21 mouse cellular contexts compared by ENCODE assay signal in genomic region chr13:80418480-80419183, GRCm38 (mm10).
DNase-seq lines count a peak whose midpoint lies in the region; ATAC-seq lines count a peak whose summit lies in the region.
"Had no signal": no experiment of that assay in that cellular context is flagged by ENCODE, and none has a peak within 500 bp of the region (broad histone marks: within the 10 kb centered on the region; RNA-seq: fewer than 3 reads in every experiment).

No protein-coding gene starts in this region.

- H3K36me3 ChIP-seq in embryonic facial prominence, embryonic 14.5 days (ENCODE audit: control insufficient read depth, insufficient read depth, low read length), result no peaks in the 10 kb centered on the region
- H3K36me3 ChIP-seq in embryonic facial prominence, embryonic 10.5 days (replicated peaks), result no peaks in the 10 kb centered on the region
- no peaks in the 10 kb centered on the region for H3K36me3 ChIP-seq in kidney, embryonic 14.5 days (ENCODE audit: control insufficient read depth, insufficient read depth, low read length)

- H3K27me3 ChIP-seq in embryonic facial prominence, embryonic 14.5 days (replicated peaks; ENCODE audit: control insufficient read depth, insufficient read depth, low read length), result no peaks in the 10 kb centered on the region
- H3K27me3 ChIP-seq in embryonic facial prominence, embryonic 10.5 days (replicated peaks; ENCODE audit: low read depth, poor library complexity, severe bottlenecking), result no peaks in the 10 kb centered on the region
- H3K27me3 ChIP-seq in kidney, embryonic 14.5 days (ENCODE audit: control insufficient read depth, insufficient read depth, low read length), result no peaks in the 10 kb centered on the region
- H3K27me3 ChIP-seq: megakaryocyte, embryonic 14.5 days had no signal

- intact Hi-C loops in left cerebral cortex, postnatal 4 days (cut with DNase I), result no loop called here
- intact Hi-C loops in left cerebral cortex, postnatal 36 days (cut with DNase I), result no loop called here
- intact Hi-C loops in gastrocnemius, postnatal 36 days (cut with DNase I), result no loop called here

- H3K27ac ChIP-seq in embryonic facial prominence, embryonic 14.5 days (replicated peaks; ENCODE audit: low read depth, low read length), result no peak overlapping the region
- H3K27ac ChIP-seq in embryonic facial prominence, embryonic 10.5 days (replicated peaks), result no peak overlapping the region
- H3K27ac ChIP-seq in kidney, embryonic 14.5 days (ENCODE audit: low read depth, low read length), result no peak overlapping the region

- no peaks in the 10 kb centered on the region for H3K4me1 ChIP-seq in embryonic facial prominence, embryonic 14.5 days (ENCODE audit: control insufficient read depth, insufficient read depth, low read length)
- no peaks in the 10 kb centered on the region for H3K4me1 ChIP-seq in embryonic facial prominence, embryonic 10.5 days
- H3K4me1 ChIP-seq in kidney, embryonic 14.5 days (ENCODE audit: control insufficient read depth, insufficient read depth, low read length), result no peaks in the 10 kb centered on the region
- H3K4me1 ChIP-seq: megakaryocyte, embryonic 14.5 days had no signal

- WGBS in embryonic facial prominence, embryonic 14.5 days, result 50% methylated on average over 3 of the region's 3 CpGs
- 73% methylated on average over 3 of the region's 3 CpGs for WGBS in embryonic facial prominence, embryonic 10.5 days
- WGBS in kidney, embryonic 14.5 days, result 52% methylated on average over 3 of the region's 3 CpGs

- H3K9me3 ChIP-seq in embryonic facial prominence, embryonic 14.5 days (ENCODE audit: control insufficient read depth, low read length), result no peaks in the 10 kb centered on the region
- no peaks in the 10 kb centered on the region for H3K9me3 ChIP-seq in embryonic facial prominence, embryonic 10.5 days
- H3K9me3 ChIP-seq in kidney, embryonic 14.5 days (ENCODE audit: control insufficient read depth, low read length), result no peaks in the 10 kb centered on the region
- H3K9me3 ChIP-seq: megakaryocyte, embryonic 14.5 days had no signal

- H3K4me2 ChIP-seq in embryonic facial prominence, embryonic 14.5 days (ENCODE audit: low read depth, low read length), result no peak overlapping the region
- no peak overlapping the region for H3K4me2 ChIP-seq in kidney, embryonic 14.5 days (replicated peaks; ENCODE audit: low read depth, low read length)
- H3K4me2 ChIP-seq: liver, embryonic 11.5 days had no signal

- no peak overlapping the region for H3K9ac ChIP-seq in embryonic facial prominence, embryonic 14.5 days (ENCODE audit: low read depth, low read length)
- H3K9ac ChIP-seq in kidney, embryonic 14.5 days (ENCODE audit: low read depth, low read length), result no peak overlapping the region

- DNase-seq in embryonic facial prominence, embryonic 14.5 days (ENCODE audit: low spot score), result peak; percentile 17
- DNase-seq in embryonic facial prominence, embryonic 10.5 days (ENCODE audit: low spot score), result no peak
- peak; percentile 5 for DNase-seq in left cerebral cortex, adult 11 months (ENCODE audit: low spot score)
- DNase-seq in left cerebral cortex, postnatal 4 days, result no peak
- peak; percentile 17 to 53 for DNase-seq in frontal cortex, adult 2 months (ENCODE audit: extremely low spot score in 1 of 2, low spot score in 1 of 2)
- DNase-seq in left cerebral cortex, postnatal 36 days (ENCODE audit: low spot score in 2 of 2), result peak; percentile 5 to 7
- DNase-seq in gastrocnemius, postnatal 36 days, result no peak
- DNase-seq: adrenal gland, adult 8-10 months; cerebellum, adult 11 months; cerebellum, postnatal 10 days; embryo, embryonic 11 days; gastrocnemius, postnatal 25 days; kidney, adult 2 months; kidney, postnatal 14 days; lung, adult 18-20 months; spleen, adult 18-20 months; thymus, adult 18-20 months had no signal

- peak; percentile 41; the same call in 1 of the 2 replicates for ATAC-seq in embryonic facial prominence, embryonic 14.5 days (ENCODE audit: low read depth)
- ATAC-seq in kidney, embryonic 14.5 days (ENCODE audit: low FRiP score, low TSS enrichment), result no peak
- ATAC-seq: midbrain, embryonic 16.5 days had no signal

- H3K4me3 ChIP-seq in embryonic facial prominence, embryonic 14.5 days (ENCODE audit: low read depth, low read length), result no peak overlapping the region
- H3K4me3 ChIP-seq in embryonic facial prominence, embryonic 10.5 days, result no peak overlapping the region
- H3K4me3 ChIP-seq in kidney, embryonic 14.5 days (ENCODE audit: low read length), result no peak overlapping the region
- H3K4me3 ChIP-seq: megakaryocyte, embryonic 14.5 days had no signal

Comparison
In these comparisons a context has a peak if more than half of its experiments do, and no peak if none do; other contexts are left out.
1. DNase-seq: peak in embryonic facial prominence, embryonic 14.5 days (single experiment), left cerebral cortex, adult 11 months (single experiment), frontal cortex, adult 2 months (2 of 2) and left cerebral cortex, postnatal 36 days (2 of 2); none in embryonic facial prominence, embryonic 10.5 days (single experiment), left cerebral cortex, postnatal 4 days (single experiment) and gastrocnemius, postnatal 36 days (0 of 2).